Mouse (Mus musculus) liver, embryonic 14.5 days (tissue): ENCODE data around the gene Lactbl1.

Source experiments
- CTCF ChIP-seq: IDR thresholded peaks from 2 replicates; pipeline ENCODE4 v1.5.1; 2016; ENCODE audit warnings: antibody characterized with exemption, low read depth, control low read depth
- EP300 ChIP-seq: IDR thresholded peaks from 2 replicates; pipeline ENCODE4 v1.6.1; 2016; ENCODE audit warnings: antibody characterized with exemption, low read depth

DNA sequence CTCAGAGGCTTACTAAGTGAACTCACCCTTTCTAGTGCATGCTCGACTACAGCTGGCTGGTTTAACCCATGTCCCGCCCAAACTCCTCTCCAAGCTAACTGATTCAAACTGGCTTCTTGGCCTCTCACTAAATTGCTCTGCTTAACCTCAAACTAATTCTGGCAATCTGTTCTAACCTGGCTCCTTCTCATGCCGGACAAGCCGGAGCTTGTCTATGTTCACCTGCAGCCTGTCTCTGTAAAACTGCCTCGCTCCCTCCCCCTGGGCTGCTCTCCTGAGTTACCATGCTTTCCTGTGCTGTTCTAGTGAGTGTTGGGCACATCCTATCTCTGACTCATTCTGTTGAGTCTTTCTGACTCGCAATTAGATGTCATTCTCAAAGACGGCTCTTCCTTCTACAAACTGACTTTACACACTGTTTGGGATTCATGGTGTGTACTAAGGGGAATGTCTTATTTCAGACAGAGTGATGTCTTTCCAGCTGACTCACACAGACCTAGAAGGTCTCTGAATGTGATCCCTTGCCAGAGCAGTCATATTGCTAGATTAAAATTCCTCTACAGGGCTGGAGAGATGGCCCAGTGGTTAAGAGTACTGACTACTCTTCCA, 24.0 kb upstream of the Lactbl1 start:
- no peak for TF ChIP-seq CTCF
- TF ChIP-seq EP300 = no peak
